Mouse (Mus musculus) hindbrain, embryonic 11.5 days (tissue): ENCODE measurements around the gene Rsph1. TPM values are rescaled to one million over a fixed set of nuclear protein-coding genes. Genes with fewer than 3 reads are reported as not detected.

Experiments
- ATAC-seq: fragments of 200-750 bp; cut with Nextera tagmentation; 2 replicates; pipeline ENCODE4 v1.8.0; 2017; ENCODE audit warnings: mild to moderate bottlenecking, moderate TSS enrichment, moderate library complexity; ENCODE audit not compliant: low FRiP score
- DNase-seq: peaks from one replicate; pipeline ENCODE4 v3.0.0-alpha.2; 2015; ENCODE audit warnings: low spot score
- H3K27ac ChIP-seq: fragments of 300-500 bp; sonication (generic); 2 replicates; pipeline ENCODE4 v1.5.1; 2014; ENCODE audit warnings: mild to moderate bottlenecking, low read depth, low read length
- H3K27me3 ChIP-seq: fragments of 300-500 bp; sonication (generic); 2 replicates; pipeline ENCODE4 v1.6.1; 2014; ENCODE audit warnings: mild to moderate bottlenecking, low read length, moderate library complexity, mixed read lengths; ENCODE audit not compliant: control insufficient read depth, insufficient read depth
- H3K36me3 ChIP-seq: fragments of 300-500 bp; sonication (generic); 2 replicates; pipeline ENCODE4 v1.6.1; 2014; ENCODE audit warnings: mild to moderate bottlenecking, low read length, moderate library complexity, mixed read lengths; ENCODE audit not compliant: control insufficient read depth, insufficient read depth
- H3K4me1 ChIP-seq: fragments of 300-500 bp; sonication (generic); replicated peaks from 2 replicates; pipeline ENCODE4 v1.6.1; 2014; ENCODE audit warnings: low read length, mixed read lengths; ENCODE audit not compliant: control insufficient read depth, insufficient read depth
- H3K4me2 ChIP-seq: fragments of 300-500 bp; sonication (generic); replicated peaks from 2 replicates; pipeline ENCODE4 v1.6.1; 2014; ENCODE audit warnings: mild to moderate bottlenecking, low read depth, low read length
- H3K4me3 ChIP-seq: fragments of 300-500 bp; sonication (generic); 2 replicates; pipeline ENCODE4 v1.5.1; 2014; ENCODE audit warnings: low read depth, low read length
- H3K9ac ChIP-seq: fragments of 300-500 bp; sonication (generic); 2 replicates; pipeline ENCODE4 v1.6.1; 2014; ENCODE audit warnings: low read depth, low read length
- H3K9me3 ChIP-seq: fragments of 300-500 bp; sonication (generic); 2 replicates; pipeline ENCODE4 v1.6.1; 2016; ENCODE audit warnings: low read length; ENCODE audit not compliant: control insufficient read depth
- WGBS: fragments of 180-500 bp; shearing (Covaris S2); extraction: QIAGEN DNeasy Blood & Tissue Kit; methylation state at CpG from one replicate; pipeline ENCODE4 v1.1.7; 2014; 5-methylcytosine and 5-hydroxymethylcytosine counted together
- polyA plus RNA-seq: library from polyadenylated mRNA; unstranded; fragments of >200 nt; fragmentation: Nextera tagmentation; extraction: Ambion mirVana; gene quantifications from 2 replicates; pipeline ENCODE4 v1.2.1, GENCODE M21; 2014

Gene Rsph1
- polyA plus RNA-seq, 1 experiment from 2014 or later, result 5.1 TPM

DNA sequence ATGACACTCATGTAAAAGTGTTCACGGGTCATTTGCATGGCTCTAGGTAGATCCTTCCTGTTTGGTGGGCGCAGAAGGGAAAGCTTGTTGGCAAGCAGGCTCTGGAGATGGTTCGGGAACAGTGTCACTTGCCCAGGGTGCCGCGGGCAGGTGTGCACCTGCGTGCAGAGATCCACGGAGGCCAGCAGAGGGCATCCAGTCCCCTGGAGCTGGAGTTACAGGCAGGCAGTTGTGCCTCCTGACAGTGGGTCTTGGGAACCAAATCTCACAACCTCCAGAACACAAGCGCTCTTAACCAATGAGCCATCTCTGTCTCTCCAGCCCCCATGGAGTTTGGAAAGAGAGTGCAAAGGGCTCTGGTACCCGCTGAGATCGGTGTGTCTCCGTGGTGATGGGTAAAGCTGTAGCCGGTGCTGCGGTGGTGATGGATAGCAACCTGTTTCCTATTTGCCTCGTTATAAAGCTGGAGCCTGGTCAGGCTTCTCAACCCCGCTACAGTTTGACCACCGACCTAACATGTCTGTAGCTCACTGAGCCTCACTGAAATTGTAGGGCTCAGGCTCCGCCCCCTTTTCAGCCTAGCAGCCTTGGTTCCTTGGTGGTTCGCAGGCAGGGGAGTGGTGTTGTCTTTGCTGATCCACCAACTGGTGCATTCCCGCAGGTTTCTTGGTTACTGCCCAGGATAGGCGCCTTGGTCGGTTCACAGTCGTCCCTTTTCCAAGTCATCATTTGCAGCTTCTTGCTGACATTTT is 40.5 kb upstream of the Rsph1 start:
- no peak for ATAC-seq
- WGBS, result 49% methylated on average over 22 of the region's 22 CpGs

DNA sequence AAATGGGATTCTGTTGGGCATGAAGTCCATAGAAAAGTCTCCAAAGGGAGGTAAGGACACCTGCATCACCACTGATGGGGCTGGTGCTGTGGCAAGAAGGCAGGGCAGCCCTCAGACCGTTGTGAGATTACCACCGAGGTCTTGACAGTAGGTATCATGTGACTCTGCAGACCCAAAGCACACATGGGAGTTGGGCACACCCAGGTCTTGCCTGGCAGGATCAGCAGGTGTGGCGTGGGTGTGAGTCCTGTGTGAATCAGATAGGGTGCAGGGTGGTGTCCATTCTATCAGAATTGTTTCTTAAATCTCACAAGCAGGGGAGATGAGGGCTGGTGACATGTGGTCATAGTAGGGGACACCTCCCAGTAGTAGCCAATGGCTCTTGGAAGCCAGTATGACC is 39.8 kb upstream of the Rsph1 start:
- Histone ChIP-seq H3K4me2 (no peak overlapping the region), H3K27me3 (no peaks in the 10 kb centered on the region), H3K36me3 (no peaks in the 10 kb centered on the region), H3K27ac (no peak overlapping the region), H3K9me3 (no peaks in the 10 kb centered on the region), H3K4me1 (peaks cover 12% of the 10 kb centered on the region), H3K9ac (no peak overlapping the region), H3K4me3 (no peak overlapping the region)
- 93% methylated on average over 3 of the region's 3 CpGs for WGBS
- ATAC-seq (no peak), DNase-seq (no peak)

More for the DNA sequence above, 40.5 kb upstream of the Rsph1 start:
- peaks cover 9% of the 10 kb centered on the region for H3K4me1 ChIP-seq
- no peaks in the 10 kb centered on the region for H3K27me3 ChIP-seq
- H3K27ac ChIP-seq, result no peak overlapping the region
- DNase-seq, result no peak
- H3K36me3 ChIP-seq, result no peaks in the 10 kb centered on the region
- H3K4me3 ChIP-seq, result no peak overlapping the region
- H3K9ac ChIP-seq, result no peak overlapping the region
- H3K4me2 ChIP-seq, result no peak overlapping the region
- no peaks in the 10 kb centered on the region for H3K9me3 ChIP-seq

DNA sequence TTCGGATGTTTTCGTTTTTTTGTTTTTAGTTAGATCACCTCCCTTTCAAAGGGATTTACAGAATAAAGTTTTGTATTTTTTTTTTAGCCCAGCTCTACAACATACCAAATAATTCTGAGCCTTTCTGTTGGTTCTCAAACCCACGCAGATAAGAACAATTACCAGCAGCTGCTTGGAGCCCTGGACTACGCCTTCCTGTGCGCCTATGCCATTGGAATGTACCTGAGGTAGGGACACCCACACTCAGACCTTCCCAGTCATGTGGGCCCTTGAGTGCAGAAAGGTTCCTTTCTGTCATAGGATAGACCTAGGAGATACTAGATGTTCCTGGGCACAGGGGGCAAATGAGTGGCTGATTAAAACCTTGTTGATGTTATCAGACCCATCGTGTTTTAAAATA is 38.8 kb upstream of the Rsph1 start:
- WGBS, result 91% methylated on average over 6 of the region's 6 CpGs
- no peak overlapping the region for H3K4me3 ChIP-seq

DNA sequence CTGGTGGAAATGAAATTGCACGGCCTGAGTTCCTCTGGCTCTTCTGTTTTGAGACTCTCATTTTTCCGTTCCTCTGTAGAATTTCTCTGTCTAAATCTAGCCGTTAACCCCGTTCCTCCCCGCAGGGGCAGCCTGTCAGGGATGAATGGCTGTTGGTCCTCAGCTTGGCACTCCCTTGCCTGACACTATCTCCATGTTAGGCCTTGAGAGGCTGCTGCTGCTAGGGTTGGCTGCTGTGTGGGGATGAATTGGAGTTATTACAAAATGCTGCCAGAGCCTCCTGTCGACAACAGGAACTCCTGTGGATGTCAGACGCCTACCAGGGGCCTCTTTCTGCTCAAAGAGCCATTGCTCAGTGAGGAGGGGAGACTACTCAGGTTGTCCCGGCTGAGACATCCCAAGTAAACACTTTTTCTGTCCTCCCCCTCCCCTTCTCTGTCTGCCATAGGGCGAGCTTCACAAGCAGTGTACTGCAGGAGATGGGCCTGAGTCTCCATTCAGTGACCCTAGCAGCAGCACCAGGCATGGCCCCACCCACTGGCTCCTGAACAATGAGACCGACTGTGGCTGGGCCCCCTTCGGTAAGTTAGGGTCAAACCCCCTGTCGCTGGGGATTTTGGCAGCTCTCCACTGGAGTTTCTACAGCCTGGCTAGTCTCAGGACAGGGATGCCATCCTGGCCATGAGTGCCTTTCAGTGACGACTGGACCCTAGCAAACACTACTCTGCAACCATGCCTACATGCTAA is 38.0 kb upstream of the Rsph1 start:
- Histone ChIP-seq H3K4me3 (no peak overlapping the region), H3K9ac (no peak overlapping the region), H3K4me2 (no peak overlapping the region), H3K36me3 (no peaks in the 10 kb centered on the region), H3K27me3 (no peaks in the 10 kb centered on the region), H3K4me1 (peaks cover 12% of the 10 kb centered on the region), H3K27ac (no peak overlapping the region), H3K9me3 (no peaks in the 10 kb centered on the region)
- WGBS, result 32% methylated on average over 13 of the region's 13 CpGs
- DNase-seq (peak; percentile 30), ATAC-seq (no peak)

More for the DNA sequence above, 38.8 kb upstream of the Rsph1 start:
- Histone ChIP-seq H3K4me2 (no peak overlapping the region), H3K27me3 (no peaks in the 10 kb centered on the region), H3K9ac (no peak overlapping the region), H3K4me1 (peaks cover 12% of the 10 kb centered on the region), H3K27ac (no peak overlapping the region), H3K36me3 (no peaks in the 10 kb centered on the region), H3K9me3 (no peaks in the 10 kb centered on the region)
- no peak for DNase-seq
- ATAC-seq, result no peak

DNA sequence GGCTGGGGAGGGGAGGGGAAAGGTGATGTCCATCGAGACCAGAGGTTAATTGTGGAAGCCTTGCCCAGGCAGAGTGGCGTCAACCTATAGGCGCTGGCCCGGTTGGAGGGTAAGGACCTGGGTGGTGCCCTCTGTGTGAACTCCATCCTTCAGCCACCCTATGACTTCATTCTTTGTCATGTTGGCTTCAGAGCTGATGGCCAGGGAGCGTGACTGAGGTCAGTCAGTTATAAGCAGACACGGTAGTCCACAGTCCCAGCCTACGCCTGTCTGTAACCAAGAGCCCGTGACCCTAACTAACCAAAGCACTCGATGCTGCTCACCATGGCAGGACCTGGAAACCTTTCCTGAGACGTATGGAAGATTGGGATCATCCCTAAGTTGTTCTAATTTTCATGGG is 35.5 kb upstream of the Rsph1 start:
- Histone ChIP-seq H3K27me3 (no peaks in the 10 kb centered on the region), H3K4me1 (peaks cover 12% of the 10 kb centered on the region), H3K9me3 (no peaks in the 10 kb centered on the region), H3K4me3 (no peak overlapping the region), H3K27ac (peak overlapping the region; percentile 54), H3K4me2 (no peak overlapping the region), H3K9ac (no peak overlapping the region), H3K36me3 (no peaks in the 10 kb centered on the region)
- ATAC-seq, result no peak
- WGBS, result 55% methylated on average over 10 of the region's 10 CpGs
- peak; percentile 22 for DNase-seq

DNA sequence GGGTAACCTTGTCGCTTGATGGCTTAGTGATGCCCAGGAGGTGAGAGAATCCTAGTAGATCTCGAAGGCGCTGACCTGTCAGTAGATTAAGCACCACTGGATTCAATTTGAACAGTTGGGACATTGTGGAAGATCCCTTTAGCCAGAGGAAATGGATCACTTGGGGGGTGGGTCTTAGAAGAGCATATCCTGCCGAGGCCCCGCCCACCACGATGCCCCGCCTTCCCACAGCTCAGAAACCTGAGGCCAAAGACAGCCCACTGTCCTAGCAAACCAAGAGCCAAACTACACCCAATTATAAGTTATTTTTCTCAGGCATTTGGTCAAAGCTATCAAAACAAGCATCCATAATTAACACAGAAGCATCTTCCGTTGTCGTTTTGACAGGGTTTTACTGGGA is 33.9 kb upstream of the Rsph1 start:
- Histone ChIP-seq H3K36me3 (no peaks in the 10 kb centered on the region), H3K9ac (no peak overlapping the region)

DNA sequence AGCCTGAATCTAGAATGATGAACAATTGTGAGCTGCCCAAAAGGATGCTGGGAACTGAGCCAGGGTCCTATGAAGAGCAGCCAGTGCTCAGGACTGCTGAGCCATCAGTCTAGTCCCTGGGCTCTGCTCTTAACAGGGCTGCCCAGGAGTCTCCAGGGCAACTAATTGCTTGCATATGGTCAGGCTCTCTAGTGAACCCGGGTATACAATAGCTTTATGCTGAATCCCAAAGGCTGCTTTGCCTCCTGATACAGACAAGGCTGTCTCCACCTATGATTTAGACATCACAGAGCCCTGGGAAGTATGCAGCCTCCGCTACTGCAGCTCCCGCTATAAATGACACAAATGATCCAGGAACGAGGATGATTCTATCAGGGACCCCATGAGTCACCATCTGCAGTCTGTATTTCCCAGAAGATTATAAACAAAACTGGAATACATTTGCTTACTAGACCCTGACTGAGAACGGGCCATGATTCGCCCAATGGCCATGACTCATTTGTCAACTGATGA is 32.2 kb upstream of the Rsph1 start:
- peak; percentile 87 for ATAC-seq
- WGBS, result 13% methylated on average over 6 of the region's 6 CpGs

More for the DNA sequence above, 33.9 kb upstream of the Rsph1 start:
- peaks cover 12% of the 10 kb centered on the region for H3K4me1 ChIP-seq
- 77% methylated on average over 9 of the region's 9 CpGs for WGBS
- no peak overlapping the region for H3K27ac ChIP-seq
- no peak overlapping the region for H3K4me2 ChIP-seq
- H3K27me3 ChIP-seq, result no peaks in the 10 kb centered on the region
- ATAC-seq (no peak), DNase-seq (no peak)
- H3K9me3 ChIP-seq, result no peaks in the 10 kb centered on the region
- H3K4me3 ChIP-seq, result no peak overlapping the region

DNA sequence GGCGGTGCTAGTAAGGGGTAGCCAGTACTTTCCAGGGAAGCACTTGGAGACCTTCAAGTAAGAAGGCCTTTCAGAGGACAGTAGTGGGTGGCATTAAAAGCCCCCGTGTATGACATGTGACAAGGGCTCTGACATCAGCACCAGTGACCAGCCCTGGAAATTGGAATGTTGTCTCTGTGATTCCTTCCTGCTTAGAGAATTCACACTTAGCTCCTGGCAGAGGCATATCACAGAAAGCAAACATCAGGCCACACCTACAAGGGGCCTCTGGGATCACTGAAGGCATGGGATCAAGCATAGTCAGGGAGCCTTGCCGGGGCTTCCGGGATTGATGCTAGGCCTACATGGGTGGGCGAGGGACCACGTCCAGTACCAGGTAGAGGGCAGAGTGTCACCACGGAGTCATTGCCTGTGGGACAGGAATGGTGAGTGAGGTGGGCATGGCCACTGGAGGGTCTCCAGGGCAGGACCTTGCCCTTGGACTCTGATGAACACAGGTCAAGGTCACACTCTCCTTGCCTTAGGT is 31.2 kb upstream of the Rsph1 start:
- ATAC-seq, result no peak
- WGBS, result 80% methylated on average over 7 of the region's 7 CpGs
- Histone ChIP-seq H3K27me3 (no peaks in the 10 kb centered on the region), H3K9me3 (no peaks in the 10 kb centered on the region), H3K4me1 (peaks cover 9% of the 10 kb centered on the region), H3K4me3 (no peak overlapping the region), H3K4me2 (no peak overlapping the region), H3K9ac (no peak overlapping the region), H3K36me3 (no peaks in the 10 kb centered on the region), H3K27ac (peak overlapping the region; percentile 34)
- DNase-seq, result no peak

More for the DNA sequence above, 32.2 kb upstream of the Rsph1 start:
- peak; percentile 68 for DNase-seq
- Histone ChIP-seq H3K4me1 (peaks cover 9% of the 10 kb centered on the region), H3K4me3 (no peak overlapping the region), H3K27ac (peak overlapping the region; percentile 34), H3K36me3 (no peaks in the 10 kb centered on the region), H3K27me3 (no peaks in the 10 kb centered on the region), H3K4me2 (no peak overlapping the region), H3K9me3 (no peaks in the 10 kb centered on the region), H3K9ac (no peak overlapping the region)
